Mouse (Mus musculus): ENCODE data around the gene Gpn1.

Gene Gpn1

DNA sequence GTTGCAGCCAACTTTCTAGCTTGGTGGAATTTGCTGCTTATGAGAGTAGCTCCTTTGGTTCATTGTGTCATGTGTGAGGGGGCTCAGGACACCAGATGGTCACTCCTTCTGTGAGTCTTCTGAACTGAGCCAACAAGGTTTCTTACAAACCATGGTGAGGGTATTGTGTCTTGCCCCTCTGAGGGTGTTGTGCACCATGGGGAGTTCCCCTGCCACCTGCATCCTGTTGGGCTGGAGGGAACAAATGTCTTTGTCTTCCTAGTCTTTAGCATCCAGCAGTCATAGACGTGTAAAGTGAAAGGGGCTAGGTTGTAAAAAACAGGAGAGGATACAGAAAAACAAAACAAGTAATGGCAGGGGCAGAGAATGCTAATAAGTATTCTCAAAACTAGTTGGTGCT, 64.9 kb downstream of the Gpn1 start:
- DNase-seq (ENCODE audit: low read depth, low spot score): no peak

DNA sequence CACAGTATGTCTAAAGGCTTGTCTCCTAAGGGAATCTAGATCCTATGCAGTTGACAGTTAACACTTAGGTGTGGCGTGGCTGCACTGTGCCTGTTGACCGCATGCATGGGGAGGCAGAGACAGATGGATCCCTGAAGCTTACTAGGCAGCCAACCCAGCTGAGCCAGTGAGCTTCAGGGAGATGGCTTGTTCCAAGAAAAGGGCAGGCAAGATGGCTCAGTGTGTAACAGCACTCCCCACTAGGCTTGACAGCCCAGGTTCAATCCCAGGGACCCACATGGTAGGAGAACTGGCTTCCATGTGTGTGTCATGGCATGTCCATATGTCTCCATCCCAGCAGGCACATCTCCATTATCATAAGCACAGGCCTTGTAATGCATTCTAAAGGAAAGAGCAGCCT, 65.8 kb downstream of the Gpn1 start:
- no peak for DNase-seq (ENCODE audit: low read depth, low spot score)

DNA sequence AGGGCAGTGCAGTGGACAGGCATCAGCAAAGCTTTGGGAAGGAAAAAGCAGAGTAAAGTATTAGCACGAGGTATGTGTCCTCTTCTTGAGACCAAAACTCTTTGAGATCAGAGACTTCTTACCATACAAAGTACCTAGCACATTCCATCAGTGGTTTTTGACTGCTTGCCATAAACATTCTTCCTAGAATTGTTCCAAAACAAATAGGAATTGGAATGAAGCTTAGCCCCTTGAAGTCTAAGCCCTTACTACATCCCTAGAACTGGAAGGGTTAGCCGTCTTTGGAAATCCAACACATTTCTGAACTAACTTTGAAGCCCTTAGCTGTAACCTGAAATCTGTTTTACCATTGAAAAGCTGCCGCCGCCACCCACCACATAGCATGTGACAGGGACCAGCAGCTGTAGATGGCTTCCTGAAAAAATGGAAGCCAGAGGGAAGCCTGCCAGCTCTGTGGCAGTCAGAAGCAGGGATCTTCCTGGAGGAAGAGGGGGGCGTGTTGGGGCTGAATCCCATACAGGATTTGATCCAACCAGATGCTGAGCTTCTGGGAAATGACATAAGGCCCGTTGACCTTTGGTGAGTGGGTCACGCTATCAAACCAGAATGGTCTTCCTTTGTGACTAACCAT, 67.6 kb downstream of the Gpn1 start:
- no peak for DNase-seq (ENCODE audit: low read depth, low spot score)
